Mouse (Mus musculus) left cerebral cortex, adult 2 months (tissue): ENCODE results near the gene Mau2. TPM values are rescaled to one million over a fixed set of nuclear protein-coding genes. Genes with fewer than 3 reads are reported as not detected.

Source experiments
- DNase-seq, 2 experiments: peaks; one replicate each; pipeline ENCODE4 v3.0.0; 2021 to 2022; ENCODE audit warnings: low spot score in 2 of 2, mixed read lengths in 1 of 2; ENCODE audit errors: extremely low spot score in 1 of 2
- H3K27ac ChIP-seq: fragments of 200-600 bp; 2 replicates; pipeline ENCODE4 v1.8.1; 2022
- H3K4me3 ChIP-seq: fragments of 200-600 bp; 2 replicates; pipeline ENCODE4 v1.8.1; 2022
- CTCF ChIP-seq: fragments of 200-600 bp; IDR thresholded peaks from 2 replicates; pipeline ENCODE4 v1.8.1; 2022; ENCODE audit warnings: antibody characterized with exemption, mild to moderate bottlenecking, moderate library complexity
- intact Hi-C: fragments of 180-260 bp; cut with DNase I; formaldehyde crosslinking; loops from one replicate; pipeline ENCODE4 v1.15.1; 2025
- total RNA-seq, 2 experiments: library from RNA; stranded (reverse); gene quantifications; 2 replicates each; pipeline ENCODE4 v1.2.3; 2021

Gene Mau2
- total RNA-seq, 2 experiments from 2014 or later: 74.4 to 75.2 TPM

DNA sequence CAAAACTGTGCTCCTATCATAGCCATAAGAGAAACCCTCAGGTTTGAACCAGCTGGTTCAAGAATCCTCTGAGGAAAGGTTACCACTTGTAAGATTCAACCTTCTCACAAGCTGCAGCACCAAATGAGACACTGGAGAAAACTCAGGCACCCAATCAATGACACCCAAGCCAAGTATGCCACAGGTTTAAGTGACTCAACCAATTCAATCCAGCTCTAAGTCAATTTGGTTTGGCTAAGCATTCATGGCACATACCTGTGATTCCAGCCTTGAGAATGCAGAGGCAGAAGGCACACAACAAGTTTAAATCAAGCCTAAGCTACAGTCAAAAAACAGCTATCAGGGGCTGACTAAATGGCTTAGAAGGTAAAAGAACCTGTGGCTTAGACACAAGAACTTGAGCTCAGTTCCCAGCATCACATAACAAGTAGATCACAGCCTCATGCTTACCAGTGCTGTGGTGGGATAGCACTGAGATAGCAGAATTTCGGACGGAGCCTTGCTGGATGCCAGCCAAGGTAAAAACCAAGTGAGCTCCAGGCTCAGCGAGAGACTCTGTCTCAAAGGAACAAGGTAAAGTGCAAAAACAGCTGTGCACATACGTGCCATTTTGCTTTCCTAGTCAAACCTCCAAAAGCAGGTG lies 75.1 kb downstream of the Mau2 start:
- no peak overlapping the region for H3K4me3 ChIP-seq
- intact Hi-C loops: no loop called here

More for the DNA sequence above, 75.1 kb downstream of the Mau2 start:
- no peak for TF ChIP-seq CTCF
- no peak overlapping the region for H3K27ac ChIP-seq
- DNase-seq: no peak

Other genes with a start within 250 kb of the Mau2 start
- 10 to 100 TPM; 13.1 to 22.5 TPM for gene Gmip, start 234.1 kb downstream of the Mau2 start, total RNA-seq
- gene Lpar2, start 220.3 kb downstream of the Mau2 start, total RNA-seq: under 1 TPM; 0.41 to 0.75 TPM
- gene Pbx4, start 210.2 kb downstream of the Mau2 start, total RNA-seq: 10 to 100 TPM; 18.5 to 20.7 TPM
- under 1 TPM; 0.63 to 0.91 TPM for gene Cilp2, start 155.0 kb downstream of the Mau2 start, total RNA-seq
- gene Tssk6, start 140.6 kb downstream of the Mau2 start, total RNA-seq: under 1 TPM in 1 of 2 experiments, not detected in 1; 0.25 TPM
- gene Ndufa13, start 140.2 kb downstream of the Mau2 start, total RNA-seq: 100 to 1,000 TPM; 145 to 146 TPM
- gene Yjefn3, start 140.0 kb downstream of the Mau2 start, total RNA-seq: 10 to 100 TPM; 25.8 to 30.7 TPM
- 10 to 100 TPM; 27.6 to 32.2 TPM for gene Gatad2a, start 46.4 kb downstream of the Mau2 start, total RNA-seq
- gene Sugp1, start 79 bp upstream of the Mau2 start, total RNA-seq: 10 to 100 TPM; 52.5 to 54.2 TPM
- gene Tm6sf2, start 30.2 kb upstream of the Mau2 start, total RNA-seq: 1 to 10 TPM; 3.4 to 6.2 TPM
- 100 to 1,000 TPM; 101 to 106 TPM for gene Hapln4, start 40.7 kb upstream of the Mau2 start, total RNA-seq
- gene Ncan, start 78.1 kb upstream of the Mau2 start, total RNA-seq: 100 to 1,000 TPM; 175 to 186 TPM
- gene Nr2c2ap, start 88.6 kb upstream of the Mau2 start, total RNA-seq: 10 to 100 TPM; 20.7 to 22.0 TPM
- gene Rfxank, start 96.4 kb upstream of the Mau2 start, total RNA-seq: 10 to 100 TPM; 13.1 to 14.2 TPM
- gene Borcs8, start 96.8 kb upstream of the Mau2 start, total RNA-seq: 10 to 100 TPM; 46.6 to 47.9 TPM
- under 1 TPM in 1 of 2 experiments, not detected in 1; 0.36 TPM for gene Mef2b, start 97.0 kb upstream of the Mau2 start, total RNA-seq
- 10 to 100 TPM; 46.1 to 52.1 TPM for gene Tmem161a, start 129.6 kb upstream of the Mau2 start, total RNA-seq
- gene Slc25a42, start 169.6 kb upstream of the Mau2 start, total RNA-seq: 10 to 100 TPM; 39.0 to 45.4 TPM
- 100 to 1,000 TPM; 116 to 117 TPM for gene Sugp2, start 191.5 kb upstream of the Mau2 start, total RNA-seq
- gene Armc6, start 191.7 kb upstream of the Mau2 start, total RNA-seq: 10 to 100 TPM; 40.8 to 43.1 TPM
- 1 to 10 TPM; 6.9 to 7.3 TPM for gene Homer3, start 240.1 kb upstream of the Mau2 start, total RNA-seq